Mouse (Mus musculus): ENCODE measurements at regions not wholly inside any gene's neighbourhood (a gene's known extent, or its start where the extent isn't known, plus 50 kb on each side); places are given as distances from the start of the nearest gene placed in this dataset.
A peak's percentile ranks its signal among the peaks of the same experiment; 100 is the strongest.

DNA sequence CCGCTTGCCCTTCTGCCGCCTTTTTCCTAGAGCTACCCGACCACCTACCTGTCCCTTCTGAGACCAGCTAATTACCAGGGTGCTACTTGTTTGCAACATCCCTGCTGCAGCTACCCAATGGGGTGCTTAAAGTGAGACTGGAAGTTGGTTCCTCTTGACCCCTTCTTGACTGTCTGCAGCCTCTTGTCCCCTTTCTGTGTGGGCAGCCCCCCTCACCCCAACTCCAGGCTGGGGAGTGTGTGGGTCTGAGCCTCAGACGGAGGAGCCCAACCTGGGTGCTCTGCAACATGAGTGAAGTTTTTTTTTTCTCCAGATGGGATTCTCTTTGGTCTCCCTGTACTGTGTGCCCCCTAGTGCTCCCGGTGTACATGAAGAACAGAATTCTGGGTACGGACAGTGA lies 91.7 kb downstream of the Fam168b start:
- Histone ChIP-seq H3K36me3 (ENCODE audit: control insufficient read depth, insufficient read depth, low read length) (no peaks in the 10 kb centered on the region), H3K4me2 (replicated peaks; ENCODE audit: low read depth, low read length) (peak overlapping the region; percentile 99), H3K4me1 (ENCODE audit: control insufficient read depth, insufficient read depth, low read length) (0 out of 2 replicates have a peak, but pooled peaks cover 3% of the 10 kb centered on the region), H3K9me3 (ENCODE audit: control insufficient read depth, low read length) (no peaks in the 10 kb centered on the region), H3K27ac (ENCODE audit: low read depth, low read length) (no peak overlapping the region), H3K27me3 (ENCODE audit: control insufficient read depth, insufficient read depth, low read length) (peaks cover 48% of the 10 kb centered on the region), H3K9ac (ENCODE audit: low read depth, low read length) (no peak overlapping the region), H3K4me3 (ENCODE audit: low read length) (peak overlapping the region; percentile 70)
- ATAC-seq (ENCODE audit: low FRiP score, low TSS enrichment) = no peak; the same call in 1 of the 2 replicates
- WGBS = under 1% methylated on average over 6 of the region's 6 CpGs

DNA sequence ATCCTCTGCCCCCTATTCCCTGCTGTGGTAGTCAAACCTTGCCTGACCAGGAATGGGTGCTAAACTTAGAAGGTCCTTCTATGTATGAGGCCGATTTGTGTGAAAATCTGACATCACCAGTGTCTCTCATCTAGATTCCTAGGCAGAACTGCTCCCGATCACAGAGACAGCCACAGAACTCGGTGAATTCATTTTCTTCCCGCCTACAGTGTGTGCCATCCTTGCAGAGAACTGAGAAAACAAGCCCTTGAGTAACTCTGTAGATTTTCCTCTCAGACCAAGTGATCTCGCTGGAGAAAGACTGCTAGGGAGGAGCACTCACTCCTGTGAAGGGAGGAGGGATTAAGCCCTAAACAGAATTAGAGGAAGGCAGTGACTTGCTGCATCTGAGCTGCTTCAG lies 89.3 kb downstream of the Fam168b start:
- no peaks in the 10 kb centered on the region for H3K36me3 ChIP-seq (ENCODE audit: control insufficient read depth, insufficient read depth, low read length)
- WGBS = 65% methylated on average over 5 of the region's 5 CpGs
- no peak overlapping the region for H3K4me3 ChIP-seq (ENCODE audit: low read length)
- peaks cover 41% of the 10 kb centered on the region for H3K27me3 ChIP-seq (ENCODE audit: control insufficient read depth, insufficient read depth, low read length)
- 0 out of 2 replicates have a peak, but pooled peaks cover 3% of the 10 kb centered on the region for H3K4me1 ChIP-seq (ENCODE audit: control insufficient read depth, insufficient read depth, low read length)
- no peak overlapping the region for H3K4me2 ChIP-seq (replicated peaks; ENCODE audit: low read depth, low read length)
- no peaks in the 10 kb centered on the region for H3K9me3 ChIP-seq (ENCODE audit: control insufficient read depth, low read length)
- no peak for ATAC-seq (ENCODE audit: low FRiP score, low TSS enrichment)
- no peak overlapping the region for H3K9ac ChIP-seq (ENCODE audit: low read depth, low read length)
- no peak overlapping the region for H3K27ac ChIP-seq (ENCODE audit: low read depth, low read length)

GRCm38 (mm10) chr1:34760547-34760946 lies 82.3 kb downstream of the Fam168b start:
- WGBS = 58% methylated on average over 4 of the region's 4 CpGs
- Histone ChIP-seq H3K36me3 (ENCODE audit: control insufficient read depth, insufficient read depth, low read length) (no peaks in the 10 kb centered on the region), H3K9ac (ENCODE audit: low read depth, low read length) (no peak overlapping the region), H3K9me3 (ENCODE audit: control insufficient read depth, low read length) (no peaks in the 10 kb centered on the region), H3K4me1 (ENCODE audit: control insufficient read depth, insufficient read depth, low read length) (no peaks in the 10 kb centered on the region), H3K27me3 (ENCODE audit: control insufficient read depth, insufficient read depth, low read length) (no peaks in the 10 kb centered on the region), H3K27ac (ENCODE audit: low read depth, low read length) (no peak overlapping the region), H3K4me2 (replicated peaks; ENCODE audit: low read depth, low read length) (no peak overlapping the region), H3K4me3 (ENCODE audit: low read length) (no peak overlapping the region)
- ATAC-seq (ENCODE audit: low FRiP score, low TSS enrichment) = no peak

- Histone ChIP-seq H3K9ac (ENCODE audit: low read depth, low read length) (no peak overlapping the region), H3K9me3 (ENCODE audit: control insufficient read depth, low read length) (no peaks in the 10 kb centered on the region), H3K27me3 (ENCODE audit: control insufficient read depth, insufficient read depth, low read length) (no peaks in the 10 kb centered on the region), H3K27ac (ENCODE audit: low read depth, low read length) (no peak overlapping the region), H3K36me3 (ENCODE audit: control insufficient read depth, insufficient read depth, low read length) (no peaks in the 10 kb centered on the region), H3K4me2 (replicated peaks; ENCODE audit: low read depth, low read length) (no peak overlapping the region), H3K4me3 (ENCODE audit: low read length) (no peak overlapping the region), H3K4me1 (ENCODE audit: control insufficient read depth, insufficient read depth, low read length) (no peaks in the 10 kb centered on the region)
- no peak for ATAC-seq (ENCODE audit: low FRiP score, low TSS enrichment)
Measured at GRCm38 (mm10) chr1:34761436-34761835, 81.4 kb downstream of the Fam168b start.

DNA sequence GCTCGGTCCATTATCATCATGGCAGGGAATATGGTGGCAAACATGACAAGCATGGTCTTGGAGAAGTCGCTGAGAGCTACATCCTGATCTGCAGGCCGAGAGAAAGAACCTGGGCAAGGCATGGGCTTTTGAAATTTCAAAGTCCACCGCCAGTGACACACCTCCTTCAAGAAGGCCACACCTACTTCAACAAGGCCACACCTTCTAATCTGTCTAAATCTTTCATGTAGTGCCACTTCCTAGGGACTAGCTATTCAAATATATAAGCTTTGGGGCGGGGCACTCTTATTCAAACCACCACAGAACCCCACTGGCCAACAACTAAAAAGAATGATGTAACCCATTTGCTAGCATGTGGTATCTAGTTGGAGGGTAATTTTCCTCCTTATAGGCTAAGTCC lies 81.0 kb downstream of the Fam168b start:
- Histone ChIP-seq H3K4me1 (ENCODE audit: control insufficient read depth, insufficient read depth, low read length) (no peaks in the 10 kb centered on the region), H3K9ac (ENCODE audit: low read depth, low read length) (no peak overlapping the region), H3K27ac (ENCODE audit: low read depth, low read length) (no peak overlapping the region), H3K9me3 (ENCODE audit: control insufficient read depth, low read length) (no peaks in the 10 kb centered on the region), H3K4me3 (ENCODE audit: low read length) (no peak overlapping the region), H3K27me3 (ENCODE audit: control insufficient read depth, insufficient read depth, low read length) (no peaks in the 10 kb centered on the region), H3K36me3 (ENCODE audit: control insufficient read depth, insufficient read depth, low read length) (no peaks in the 10 kb centered on the region), H3K4me2 (replicated peaks; ENCODE audit: low read depth, low read length) (no peak overlapping the region)
- WGBS = 91% methylated on average over 5 of the region's 5 CpGs
- ATAC-seq (ENCODE audit: low FRiP score, low TSS enrichment) = no peak
